Mouse (Mus musculus): Measurements from ENCODE around the gene Olfr705. TPM values are rescaled to one million over a fixed set of nuclear protein-coding genes. Genes with fewer than 3 reads are reported as not detected.
"Not testable (repeated sequence)": the region's sequence is repeated elsewhere in the genome, so short reads cannot be mapped to it uniquely, and the experiment has no call there.

The Olfr705 gene
- polyA plus RNA-seq (2014; fragmentation: Nextera tagmentation; extraction: Ambion mirVana): 0.22 TPM in 1 of 2 replicates, not detected in the other

- no peak for ATAC-seq (ENCODE audit: low read depth)
- 80% methylated on average over 3 of the region's 3 CpGs for WGBS
These were observed at the start of gene Olfr705 for GRCm38 (mm10) chr7:106876791-106877190. TSS of gene Olfr705 (minus strand) at chr7:106876891.

GRCm38 (mm10) chr7:106920961-106921360, 44.3 kb upstream of the Olfr705 start:
- ATAC-seq (ENCODE audit: low read depth); H3K27ac ChIP-seq (replicated peaks; ENCODE audit: low read depth, low read length); H3K9ac ChIP-seq (ENCODE audit: low read depth, low read length); H3K4me1 ChIP-seq (ENCODE audit: control insufficient read depth, insufficient read depth, low read length); H3K9me3 ChIP-seq (ENCODE audit: control insufficient read depth, low read length); H3K36me3 ChIP-seq (ENCODE audit: control insufficient read depth, insufficient read depth, low read length); H3K27me3 ChIP-seq (replicated peaks; ENCODE audit: control insufficient read depth, insufficient read depth, low read length); DNase-seq (ENCODE audit: low spot score); H3K4me2 ChIP-seq (ENCODE audit: low read depth, low read length); H3K4me3 ChIP-seq (ENCODE audit: low read depth, low read length): not testable (repeated sequence)
- WGBS: 70% methylated on average over 2 of the region's 7 CpGs

More at GRCm38 (mm10) chr7:106876791-106877190, at the start of gene Olfr705:
- Histone ChIP-seq H3K27ac (replicated peaks; ENCODE audit: low read depth, low read length) (no peak within 1 kb of the TSS), H3K9me3 (ENCODE audit: control insufficient read depth, low read length) (no peaks in the 10 kb centered on the region), H3K4me2 (ENCODE audit: low read depth, low read length) (no peak within 1 kb of the TSS), H3K9ac (ENCODE audit: low read depth, low read length) (no peak within 1 kb of the TSS), H3K4me3 (ENCODE audit: low read depth, low read length) (no peak within 1 kb of the TSS), H3K27me3 (replicated peaks; ENCODE audit: control insufficient read depth, insufficient read depth, low read length) (no peaks in the 10 kb centered on the region), H3K36me3 (ENCODE audit: control insufficient read depth, insufficient read depth, low read length) (no peaks in the 10 kb centered on the region), H3K4me1 (ENCODE audit: control insufficient read depth, insufficient read depth, low read length) (no peaks in the 10 kb centered on the region)
- DNase-seq (ENCODE audit: low spot score): no peak

- no peak within 1 kb of the TSS for H3K4me2 ChIP-seq (ENCODE audit: low read depth, low read length)
- H3K27me3 ChIP-seq (replicated peaks; ENCODE audit: control insufficient read depth, insufficient read depth, low read length): no peaks in the 10 kb centered on the region
- 40% methylated on average over 2 of the region's 2 CpGs for WGBS
- H3K4me1 ChIP-seq (ENCODE audit: control insufficient read depth, insufficient read depth, low read length): no peaks in the 10 kb centered on the region
- no peaks in the 10 kb centered on the region for H3K9me3 ChIP-seq (ENCODE audit: control insufficient read depth, low read length)
- no peaks in the 10 kb centered on the region for H3K36me3 ChIP-seq (ENCODE audit: control insufficient read depth, insufficient read depth, low read length)
- H3K9ac ChIP-seq (ENCODE audit: low read depth, low read length): no peak within 1 kb of the TSS
- H3K4me3 ChIP-seq (ENCODE audit: low read depth, low read length): no peak within 1 kb of the TSS
- H3K27ac ChIP-seq (replicated peaks; ENCODE audit: low read depth, low read length): no peak within 1 kb of the TSS
- ATAC-seq (ENCODE audit: low read depth) (no peak), DNase-seq (ENCODE audit: low spot score) (no peak)
These were observed 31.0 kb upstream of the Olfr705 start, which contains the start of gene Olfr1532-ps1 for GRCm38 (mm10) chr7:106907676-106908075. TSS of gene Olfr1532-ps1 (plus strand) at chr7:106908001.

- not testable (repeated sequence) for DNase-seq (ENCODE audit: low spot score); H3K4me1 ChIP-seq (ENCODE audit: control insufficient read depth, insufficient read depth, low read length); H3K27me3 ChIP-seq (replicated peaks; ENCODE audit: control insufficient read depth, insufficient read depth, low read length); H3K9me3 ChIP-seq (ENCODE audit: control insufficient read depth, low read length); H3K4me3 ChIP-seq (ENCODE audit: low read depth, low read length); H3K36me3 ChIP-seq (ENCODE audit: control insufficient read depth, insufficient read depth, low read length); H3K27ac ChIP-seq (replicated peaks; ENCODE audit: low read depth, low read length); H3K9ac ChIP-seq (ENCODE audit: low read depth, low read length); ATAC-seq (ENCODE audit: low read depth); H3K4me2 ChIP-seq (ENCODE audit: low read depth, low read length)
- 79% methylated on average over 3 of the region's 3 CpGs for WGBS
These were observed 24.4 kb upstream of the Olfr705 start, which contains the start of gene Olfr707 for GRCm38 (mm10) chr7:106901141-106901540. TSS of gene Olfr707 (minus strand) at chr7:106901241.

GRCm38 (mm10) chr7:106888062-106888461, 11.4 kb upstream of the Olfr705 start, which contains the start of gene Olfr706:
TSS of gene Olfr706 (minus strand) at chr7:106888162.
- 86% methylated on average over 2 of the region's 2 CpGs for WGBS
- DNase-seq (ENCODE audit: low spot score) (no peak), ATAC-seq (ENCODE audit: low read depth) (no peak)
- no peaks in the 10 kb centered on the region for H3K36me3 ChIP-seq (ENCODE audit: control insufficient read depth, insufficient read depth, low read length)
- H3K9me3 ChIP-seq (ENCODE audit: control insufficient read depth, low read length): no peaks in the 10 kb centered on the region
- H3K27me3 ChIP-seq (replicated peaks; ENCODE audit: control insufficient read depth, insufficient read depth, low read length): no peaks in the 10 kb centered on the region
- no peak within 1 kb of the TSS for H3K9ac ChIP-seq (ENCODE audit: low read depth, low read length)
- no peaks in the 10 kb centered on the region for H3K4me1 ChIP-seq (ENCODE audit: control insufficient read depth, insufficient read depth, low read length)
- H3K4me2 ChIP-seq (ENCODE audit: low read depth, low read length): no peak within 1 kb of the TSS
- H3K27ac ChIP-seq (replicated peaks; ENCODE audit: low read depth, low read length): no peak within 1 kb of the TSS
- H3K4me3 ChIP-seq (ENCODE audit: low read depth, low read length): no peak within 1 kb of the TSS

GRCm38 (mm10) chr7:106862885-106863284, 13.8 kb downstream of the Olfr705 start, which contains the start of gene Olfr704:
TSS of gene Olfr704 (plus strand) at chr7:106863185.
- Histone ChIP-seq H3K9ac (ENCODE audit: low read depth, low read length) (no peak within 1 kb of the TSS), H3K27me3 (replicated peaks; ENCODE audit: control insufficient read depth, insufficient read depth, low read length) (no peaks in the 10 kb centered on the region), H3K4me2 (ENCODE audit: low read depth, low read length) (no peak within 1 kb of the TSS), H3K27ac (replicated peaks; ENCODE audit: low read depth, low read length) (no peak within 1 kb of the TSS), H3K9me3 (ENCODE audit: control insufficient read depth, low read length) (no peaks in the 10 kb centered on the region), H3K4me1 (ENCODE audit: control insufficient read depth, insufficient read depth, low read length) (no peaks in the 10 kb centered on the region), H3K4me3 (ENCODE audit: low read depth, low read length) (no peak within 1 kb of the TSS), H3K36me3 (ENCODE audit: control insufficient read depth, insufficient read depth, low read length) (no peaks in the 10 kb centered on the region)
- DNase-seq (ENCODE audit: low spot score): no peak
- no peak for ATAC-seq (ENCODE audit: low read depth)

- Histone ChIP-seq H3K4me3 (ENCODE audit: low read depth, low read length) (no peak within 1 kb of the TSS), H3K9ac (ENCODE audit: low read depth, low read length) (no peak within 1 kb of the TSS), H3K4me1 (ENCODE audit: control insufficient read depth, insufficient read depth, low read length) (no peaks in the 10 kb centered on the region), H3K4me2 (ENCODE audit: low read depth, low read length) (no peak within 1 kb of the TSS), H3K36me3 (ENCODE audit: control insufficient read depth, insufficient read depth, low read length) (no peaks in the 10 kb centered on the region), H3K27me3 (replicated peaks; ENCODE audit: control insufficient read depth, insufficient read depth, low read length) (no peaks in the 10 kb centered on the region), H3K9me3 (ENCODE audit: control insufficient read depth, low read length) (no peaks in the 10 kb centered on the region), H3K27ac (replicated peaks; ENCODE audit: low read depth, low read length) (no peak within 1 kb of the TSS)
- WGBS: 43% methylated on average over 2 of the region's 2 CpGs
- DNase-seq (ENCODE audit: low spot score) (no peak), ATAC-seq (ENCODE audit: low read depth) (no peak)
These were observed 33.6 kb downstream of the Olfr705 start, which contains the start of gene Olfr703 for GRCm38 (mm10) chr7:106843060-106843459. TSS of gene Olfr703 (plus strand) at chr7:106843360.

GRCm38 (mm10) chr7:106833793-106834192, 42.9 kb downstream of the Olfr705 start, which contains the start of gene Olfr702:
TSS of gene Olfr702 (minus strand) at chr7:106833893.
- no peaks in the 10 kb centered on the region for H3K9me3 ChIP-seq (ENCODE audit: control insufficient read depth, low read length)
- DNase-seq (ENCODE audit: low spot score) (no peak), ATAC-seq (ENCODE audit: low read depth) (no peak)
- no peak within 1 kb of the TSS for H3K4me2 ChIP-seq (ENCODE audit: low read depth, low read length)
- H3K27ac ChIP-seq (replicated peaks; ENCODE audit: low read depth, low read length): no peak within 1 kb of the TSS
- no peaks in the 10 kb centered on the region for H3K36me3 ChIP-seq (ENCODE audit: control insufficient read depth, insufficient read depth, low read length)
- H3K9ac ChIP-seq (ENCODE audit: low read depth, low read length): no peak within 1 kb of the TSS
- H3K27me3 ChIP-seq (replicated peaks; ENCODE audit: control insufficient read depth, insufficient read depth, low read length): no peaks in the 10 kb centered on the region
- H3K4me1 ChIP-seq (ENCODE audit: control insufficient read depth, insufficient read depth, low read length): no peaks in the 10 kb centered on the region
- H3K4me3 ChIP-seq (ENCODE audit: low read depth, low read length): no peak within 1 kb of the TSS

All from embryonic facial prominence, embryonic 14.5 days (tissue).